Mouse (Mus musculus): ENCODE measurements around the gene Col12a1.

DNA sequence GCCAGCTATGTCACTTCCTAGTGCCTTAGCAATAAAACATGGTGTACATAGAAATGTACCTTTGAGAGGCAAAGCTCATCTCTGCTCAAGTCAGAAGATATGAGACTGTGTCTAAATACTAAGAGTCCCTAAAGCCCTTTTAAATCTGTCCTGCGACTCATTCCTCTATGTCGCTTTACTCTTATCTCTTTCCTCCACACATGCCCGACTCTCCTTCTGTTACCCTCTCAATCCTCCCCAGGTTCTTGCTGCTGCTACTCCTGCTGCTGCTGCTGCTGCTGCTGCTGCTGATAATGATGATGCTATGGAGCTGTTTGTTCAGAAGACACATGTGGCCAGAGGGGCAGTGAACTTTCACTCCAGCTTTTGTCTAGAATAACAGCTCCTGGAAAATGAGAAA, 31.4 kb downstream of the Col12a1 start:
- TF ChIP-seq CTCF (IDR thresholded peaks at IDR 0.05; ENCODE audit: borderline replicate concordance, insufficient read depth, low read depth, low read length) (no peak), POLR2A (IDR thresholded peaks at IDR 0.05; ENCODE audit: borderline replicate concordance, insufficient read depth, low read length) (no peak)
